Mouse (Mus musculus) myocyte (in vitro differentiated cells): ENCODE data around the gene Hba-a2.

ENCODE experiments used
- CEBPB ChIP-seq: IDR thresholded peaks from 2 replicates; pipeline ENCODE4 v1.6.1; 2011; ENCODE audit warnings: mild to moderate bottlenecking, moderate library complexity; ENCODE audit not compliant: poor library complexity, insufficient read depth, severe bottlenecking
- E2F4 ChIP-seq: IDR thresholded peaks from one replicate; pipeline ENCODE4 v1.6.1; 2011; ENCODE audit warnings: mild to moderate bottlenecking, control low read depth, moderate library complexity; ENCODE audit not compliant: insufficient read depth
- MAX ChIP-seq: IDR thresholded peaks from one replicate; pipeline ENCODE4 v1.6.1; 2011; ENCODE audit warnings: low read depth, mild to moderate bottlenecking, control low read depth
- MYOD1 ChIP-seq, 3 experiments: IDR thresholded peaks; one replicate each; pipeline ENCODE4 v1.6.1; 2011; ENCODE audit warnings: control low read depth in 2 of 3, low read depth in 2 of 3, mild to moderate bottlenecking in 2 of 3, moderate library complexity in 1 of 3; ENCODE audit not compliant: insufficient read length in 2 of 3, control insufficient read depth in 1 of 3
- MYOG ChIP-seq, 3 experiments: IDR thresholded peaks; one replicate each; pipeline ENCODE4 v1.6.1; 2011; ENCODE audit warnings: control low read depth in 2 of 3, low read depth in 2 of 3, mild to moderate bottlenecking in 2 of 3; ENCODE audit not compliant: insufficient read length in 2 of 3, control insufficient read depth in 1 of 3, insufficient read depth in 1 of 3
- POLR2A ChIP-seq: IDR thresholded peaks from one replicate; pipeline ENCODE4 v1.6.1; 2011; ENCODE audit warnings: low read depth, mild to moderate bottlenecking, control low read depth, moderate library complexity; ENCODE audit not compliant: insufficient read length
- POLR2AphosphoS2 ChIP-seq: IDR thresholded peaks from one replicate; pipeline ENCODE4 v1.6.1; 2011; ENCODE audit warnings: low read depth, control low read depth; ENCODE audit not compliant: insufficient read length
- REST ChIP-seq: IDR thresholded peaks from one replicate; pipeline ENCODE4 v1.6.1; 2011; ENCODE audit warnings: mild to moderate bottlenecking, control low read depth, moderate library complexity; ENCODE audit not compliant: insufficient read depth, insufficient read length
- SRF ChIP-seq: IDR thresholded peaks from one replicate; pipeline ENCODE4 v1.6.1; 2011; ENCODE audit warnings: low read depth; ENCODE audit not compliant: control insufficient read depth, insufficient read length
- TCF12 ChIP-seq: IDR thresholded peaks from one replicate; pipeline ENCODE4 v1.6.1; 2011; ENCODE audit warnings: mild to moderate bottlenecking, control low read depth; ENCODE audit not compliant: poor library complexity, insufficient read depth, severe bottlenecking
- TCF3 ChIP-seq: IDR thresholded peaks from one replicate; pipeline ENCODE4 v1.6.1; 2011; ENCODE audit warnings: low read depth, control low read depth; ENCODE audit not compliant: insufficient read length
- USF1 ChIP-seq: IDR thresholded peaks from one replicate; pipeline ENCODE4 v1.6.1; 2011; ENCODE audit warnings: low read depth, mild to moderate bottlenecking, control low read depth, moderate library complexity

DNA sequence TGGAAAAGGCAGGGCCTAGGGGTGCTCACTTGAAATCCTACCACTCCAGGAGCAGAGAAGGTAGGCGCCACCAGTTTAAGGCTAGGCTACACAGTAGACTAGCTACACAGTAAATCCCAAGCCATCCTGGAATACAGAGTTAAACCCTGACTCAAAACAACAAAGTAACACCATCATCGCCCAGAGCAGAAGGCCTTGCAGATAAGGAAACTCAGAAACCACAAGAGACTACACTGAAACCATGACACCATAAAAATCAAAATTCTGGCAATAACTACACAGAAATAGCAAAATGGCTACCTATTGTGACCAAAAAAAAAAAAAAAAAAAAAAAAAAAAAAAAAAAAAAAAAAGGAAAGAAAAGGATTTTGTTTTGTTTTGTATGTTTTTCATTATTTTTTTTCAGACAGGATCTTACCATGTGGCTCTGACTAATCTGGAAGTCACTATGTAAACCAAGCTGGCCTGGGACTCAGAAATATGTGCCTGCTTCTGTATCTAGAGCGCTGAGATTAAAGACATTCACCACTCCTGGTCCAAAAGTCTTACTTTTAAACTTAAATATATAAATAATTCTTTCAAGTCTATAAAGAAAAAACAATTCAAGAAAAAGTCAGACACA lies 31.1 kb upstream of the Hba-a2 start:
- no peak for TF ChIP-seq POLR2A
- TF ChIP-seq TCF12: no peak
- TF ChIP-seq MAX: no peak
- TF ChIP-seq REST: no peak
- no peak for TF ChIP-seq MYOD1 (IDR thresholded peaks at IDR 0.05; ENCODE audit: control insufficient read depth in 1 of 3, insufficient read length in 2 of 3, low read depth in 2 of 3)
- TF ChIP-seq TCF3: no peak
- TF ChIP-seq MYOG (IDR thresholded peaks at IDR 0.05; ENCODE audit: control insufficient read depth in 1 of 3, insufficient read depth in 1 of 3, insufficient read length in 2 of 3, low read depth in 2 of 3): no peak
- TF ChIP-seq E2F4: no peak
- TF ChIP-seq USF1: no peak
- no peak for TF ChIP-seq POLR2AphosphoS2
- TF ChIP-seq CEBPB: no peak
- no peak for TF ChIP-seq SRF
